Mouse (Mus musculus): Measurements from ENCODE around the gene Cbl. TPM values are rescaled to one million over a fixed set of nuclear protein-coding genes. Genes with fewer than 3 reads are reported as not detected.

Gene Cbl
- total RNA-seq, 2 experiments from 2014 or later, result 65.2 to 70.5 TPM

- DNase-seq, result no peak
Measured at GRCm38 (mm10) chr9:44178811-44179210, 55.0 kb downstream of the Cbl start.

- no peak for DNase-seq
Measured at GRCm38 (mm10) chr9:44178389-44178788, 55.5 kb downstream of the Cbl start.

GRCm38 (mm10) chr9:44177405-44177804 lies 56.4 kb downstream of the Cbl start:
- DNase-seq, result no peak

GRCm38 (mm10) chr9:44175957-44176356 lies 57.9 kb downstream of the Cbl start:
- no peak for DNase-seq

- DNase-seq, result no peak
Measured at GRCm38 (mm10) chr9:44175556-44175955, 58.3 kb downstream of the Cbl start.

- DNase-seq, result no peak
Measured at GRCm38 (mm10) chr9:44170691-44171151, 63.1 kb downstream of the Cbl start.

- DNase-seq, result no peak
Measured at GRCm38 (mm10) chr9:44168931-44169330, 64.9 kb downstream of the Cbl start.

GRCm38 (mm10) chr9:44159886-44160285 lies 74.0 kb downstream of the Cbl start:
- no peak for DNase-seq

GRCm38 (mm10) chr9:44147290-44147689 lies 86.6 kb downstream of the Cbl start:
- no peak for DNase-seq

GRCm38 (mm10) chr9:44144718-44145060 lies 89.2 kb downstream of the Cbl start:
- DNase-seq, result no peak

GRCm38 (mm10) chr9:44144023-44144717 lies 89.7 kb downstream of the Cbl start:
- no peak for DNase-seq

- DNase-seq, result no peak
Measured at GRCm38 (mm10) chr9:44143421-44143820, 90.4 kb downstream of the Cbl start.

- no peak for DNase-seq
Measured at GRCm38 (mm10) chr9:44141951-44142350, 91.9 kb downstream of the Cbl start.

GRCm38 (mm10) chr9:44137846-44138245 lies 96.0 kb downstream of the Cbl start:
- DNase-seq, result no peak

GRCm38 (mm10) chr9:44135731-44136411 lies 98.0 kb downstream of the Cbl start:
- DNase-seq, result no peak

- no peak for DNase-seq
Measured at GRCm38 (mm10) chr9:44134851-44135730, 98.8 kb downstream of the Cbl start.

GRCm38 (mm10) chr9:44134101-44134850 lies 99.6 kb downstream of the Cbl start, which contains the start of gene Mcam:
Mcam (plus strand) TSS chr9:44134469.
- DNase-seq, result peak in 1 of 2 experiments; percentile 46

- DNase-seq, result no peak
Measured at GRCm38 (mm10) chr9:44133287-44133686, 100.6 kb downstream of the Cbl start.

- no peak for DNase-seq
Measured at GRCm38 (mm10) chr9:44132200-44132599, 101.6 kb downstream of the Cbl start.

- DNase-seq, result no peak
Measured at GRCm38 (mm10) chr9:44131276-44131590, 102.6 kb downstream of the Cbl start.

- DNase-seq, result no peak
Measured at GRCm38 (mm10) chr9:44130581-44131275, 103.1 kb downstream of the Cbl start.

- no peak for DNase-seq
Measured at GRCm38 (mm10) chr9:44130034-44130433, 103.8 kb downstream of the Cbl start.

All from layer of hippocampus, postnatal 36 days (tissue).